Mouse (Mus musculus) MEL (cell line): ENCODE measurements around the gene Hnrnpll. TPM values are rescaled to one million over a fixed set of nuclear protein-coding genes. Genes with fewer than 3 reads are reported as not detected.
"Not testable (repeated sequence)": the region's sequence is repeated elsewhere in the genome, so short reads cannot be mapped to it uniquely, and the experiment has no call there.

Experiments used
- DNase-seq: peaks from one replicate; pipeline ENCODE4 v3.0.0; 2011; ENCODE audit warnings: low read depth, low spot score
- H3K27ac ChIP-seq: 2 replicates; pipeline ENCODE4 v1.5.1; 2012; ENCODE audit warnings: low read depth, mild to moderate bottlenecking, control low read depth, low read length, moderate library complexity; ENCODE audit not compliant: control insufficient read depth
- H3K27me3 ChIP-seq, 2 experiments: fragments of 150-350 bp in 1 of 2; sonication (generic) in 1 of 2; 2 replicates each; pipeline ENCODE4 v1.6.1; 2012; ENCODE audit warnings: low read length in 2 of 2, mild to moderate bottlenecking in 2 of 2, improper control_type of control experiment in 1 of 2, moderate library complexity in 1 of 2; ENCODE audit not compliant: insufficient read depth in 2 of 2, control insufficient read depth in 1 of 2
- H3K36me3 ChIP-seq, 2 experiments: 2 replicates each; pipeline ENCODE4 v1.6.1; 2012 to 2014; ENCODE audit warnings: low read length in 2 of 2, improper control_type of control experiment in 1 of 2, inconsistent platforms in 1 of 2, mild to moderate bottlenecking in 1 of 2; ENCODE audit not compliant: insufficient read depth in 2 of 2, control insufficient read depth in 1 of 2
- H3K4me1 ChIP-seq, 2 experiments: fragments of 150-350 bp in 1 of 2; sonication (generic) in 1 of 2; 2 replicates each; pipeline ENCODE4 v1.6.1; 2012; ENCODE audit warnings: low read length in 2 of 2, improper control_type of control experiment in 1 of 2, mild to moderate bottlenecking in 1 of 2; ENCODE audit not compliant: insufficient read depth in 2 of 2, control insufficient read depth in 1 of 2
- H3K4me3 ChIP-seq, 2 experiments: fragments of 150-350 bp in 1 of 2; sonication (generic) in 1 of 2; 2 replicates each; pipeline ENCODE4 v1.5.1; 2012; ENCODE audit warnings: low read depth in 2 of 2, low read length in 2 of 2, mild to moderate bottlenecking in 2 of 2, moderate library complexity in 2 of 2, control low read depth in 1 of 2, improper control_type of control experiment in 1 of 2; ENCODE audit not compliant: control insufficient read depth in 1 of 2, insufficient read depth in 1 of 2
- H3K79me2 ChIP-seq: 2 replicates; pipeline ENCODE4 v1.6.1; 2012; ENCODE audit warnings: mild to moderate bottlenecking, low read length, moderate library complexity; ENCODE audit not compliant: control insufficient read depth, poor library complexity, insufficient read depth
- H3K9ac ChIP-seq: 2 replicates; pipeline ENCODE4 v1.6.1; 2012; ENCODE audit warnings: low read depth, mild to moderate bottlenecking, control low read depth, low read length, moderate library complexity; ENCODE audit not compliant: control insufficient read depth, poor library complexity, severe bottlenecking
- H3K9me3 ChIP-seq: fragments of 150-350 bp; sonication (generic); replicated peaks from 2 replicates; pipeline ENCODE4 v1.6.1; 2012; ENCODE audit warnings: mild to moderate bottlenecking, low read length, improper control_type of control experiment, moderate library complexity; ENCODE audit not compliant: insufficient read depth
- BHLHE40 ChIP-seq: IDR thresholded peaks from 2 replicates; pipeline ENCODE4 v1.6.1; 2012; ENCODE audit warnings: low read depth, mild to moderate bottlenecking, inconsistent platforms, low read length, improper control_type of control experiment, borderline replicate concordance
- CHD1 ChIP-seq: IDR thresholded peaks from 2 replicates; pipeline ENCODE4 v1.6.1; 2012; ENCODE audit warnings: low read depth, mild to moderate bottlenecking, inconsistent platforms, low read length, improper control_type of control experiment
- CHD2 ChIP-seq: IDR thresholded peaks from 2 replicates; pipeline ENCODE4 v1.6.1; 2011; ENCODE audit warnings: low read length, improper control_type of control experiment
- CTCF ChIP-seq, 3 experiments: IDR thresholded peaks in 2 of 3; conservative IDR thresholded peaks in 1 of 3; 2 replicates each; pipeline ENCODE4 v1.5.1; 2011 to 2012; ENCODE audit warnings: low read length in 3 of 3, low read depth in 2 of 3, mild to moderate bottlenecking in 2 of 3, improper control_type of control experiment in 1 of 3, inconsistent platforms in 1 of 3, mixed read lengths in 1 of 3, moderate library complexity in 1 of 3; ENCODE audit not compliant: control insufficient read depth in 1 of 3, insufficient read depth in 1 of 3, poor library complexity in 1 of 3, severe bottlenecking in 1 of 3
- E2F4 ChIP-seq: IDR thresholded peaks from 2 replicates; pipeline ENCODE4 v1.6.1; 2011; ENCODE audit warnings: low read depth, low read length, improper control_type of control experiment, borderline replicate concordance
- ELF1 ChIP-seq: IDR thresholded peaks from 2 replicates; pipeline ENCODE4 v1.6.1; 2014; ENCODE audit warnings: low read depth, mild to moderate bottlenecking, inconsistent platforms, low read length, improper control_type of control experiment, moderate library complexity
- ETS1 ChIP-seq: IDR thresholded peaks from 2 replicates; pipeline ENCODE4 v1.6.1; 2012; ENCODE audit warnings: low read depth, mild to moderate bottlenecking, inconsistent platforms, low read length, improper control_type of control experiment, moderate library complexity
- GABPA ChIP-seq: IDR thresholded peaks from 2 replicates; pipeline ENCODE4 v1.6.1; 2012; ENCODE audit warnings: low read depth, mild to moderate bottlenecking, inconsistent platforms, low read length, improper control_type of control experiment, moderate library complexity
- MAX ChIP-seq: IDR thresholded peaks from 2 replicates; pipeline ENCODE4 v1.6.1; 2011; ENCODE audit warnings: low read length, improper control_type of control experiment
- MAZ ChIP-seq: IDR thresholded peaks from 2 replicates; pipeline ENCODE4 v1.6.1; 2012; ENCODE audit warnings: low read depth, mild to moderate bottlenecking, inconsistent platforms, low read length, improper control_type of control experiment
- MEF2A ChIP-seq: IDR thresholded peaks from 2 replicates; pipeline ENCODE4 v1.6.1; 2014; ENCODE audit warnings: low read depth, mild to moderate bottlenecking, inconsistent platforms, low read length, improper control_type of control experiment; ENCODE audit not compliant: poor library complexity, insufficient replicate concordance, severe bottlenecking; ENCODE audit errors: extremely low read depth
- MXI1 ChIP-seq: IDR thresholded peaks from 2 replicates; pipeline ENCODE4 v1.6.1; 2011; ENCODE audit warnings: mild to moderate bottlenecking, low read depth, low read length, improper control_type of control experiment
- MYC ChIP-seq: IDR thresholded peaks from 2 replicates; pipeline ENCODE4 v1.6.1; 2011; ENCODE audit warnings: low read depth, mild to moderate bottlenecking, low read length, improper control_type of control experiment, moderate library complexity
- POLR2A ChIP-seq, 2 experiments: IDR thresholded peaks; 2 replicates each; pipeline ENCODE4 v1.6.1; 2011 to 2012; ENCODE audit warnings: low read length in 2 of 2, mild to moderate bottlenecking in 2 of 2, control low read depth in 1 of 2, improper control_type of control experiment in 1 of 2, low read depth in 1 of 2, moderate library complexity in 1 of 2; ENCODE audit not compliant: control insufficient read depth in 1 of 2, insufficient read depth in 1 of 2, poor library complexity in 1 of 2
- RCOR1 ChIP-seq: IDR thresholded peaks from 2 replicates; pipeline ENCODE4 v1.6.1; 2012; ENCODE audit warnings: low read depth, mild to moderate bottlenecking, inconsistent platforms, low read length, improper control_type of control experiment
- TCF12 ChIP-seq: IDR thresholded peaks from 2 replicates; pipeline ENCODE4 v1.6.1; 2014; ENCODE audit warnings: low read depth, mild to moderate bottlenecking, inconsistent platforms, low read length, improper control_type of control experiment, moderate library complexity
- UBTF ChIP-seq: IDR thresholded peaks from 2 replicates; pipeline ENCODE4 v1.6.1; 2012; ENCODE audit warnings: low read depth, mild to moderate bottlenecking, inconsistent platforms, low read length, improper control_type of control experiment, moderate library complexity, borderline replicate concordance; ENCODE audit not compliant: insufficient read depth
- USF1 ChIP-seq: IDR thresholded peaks from 2 replicates; pipeline ENCODE4 v1.6.1; 2014; ENCODE audit warnings: low read depth, mild to moderate bottlenecking, inconsistent platforms, low read length, improper control_type of control experiment, moderate library complexity
- USF2 ChIP-seq, 2 experiments: IDR thresholded peaks; 2 replicates each; pipeline ENCODE4 v1.6.1; 2011 to 2012; ENCODE audit warnings: improper control_type of control experiment in 2 of 2, low read length in 2 of 2, borderline replicate concordance in 1 of 2, inconsistent platforms in 1 of 2, low read depth in 1 of 2, mild to moderate bottlenecking in 1 of 2; ENCODE audit not compliant: insufficient read depth in 1 of 2
- ZKSCAN1 ChIP-seq: IDR thresholded peaks from 2 replicates; pipeline ENCODE4 v1.6.1; 2012; ENCODE audit warnings: low read depth, mild to moderate bottlenecking, inconsistent platforms, low read length, improper control_type of control experiment, moderate library complexity
- polyA plus RNA-seq, 2 experiments: library from polyadenylated mRNA; stranded (reverse) in 1 of 2; unstranded in 1 of 2; fragments of >175 nt in 1 of 2; fragments of >200 nt in 1 of 2; gene quantifications; 2 replicates each; pipeline versions ENCODE4 v1.2.1 to v1.2.4; 2012; ENCODE audit warnings: low replicate concordance in 2 of 2, low read depth in 1 of 2; ENCODE audit not compliant: insufficient read length in 2 of 2, insufficient read depth in 1 of 2, missing spikeins in 1 of 2
- total RNA-seq: library from RNA; depleted of rRNA; stranded (reverse); fragments of 300-350 nt; gene quantifications from 2 replicates; pipeline ENCODE4 v1.2.3, GENCODE M21; 2012

Hnrnpll gene
- total and polyA plus RNA-seq, 3 experiments: 48.7 to 142 (median 77.7) TPM

GRCm38 (mm10) chr17:80053931-80054734, 8.0 kb downstream of the Hnrnpll start:
- Histone ChIP-seq H3K9me3 (no peaks in the 10 kb centered on the region), H3K27me3 (no peaks in the 10 kb centered on the region), H3K9ac (no peak overlapping the region), H3K27ac (no peak overlapping the region), H3K4me3 (no peak overlapping the region), H3K36me3 (peaks cover 19 to 34% of the 10 kb centered on the region in 2 experiments), H3K4me1 (peaks cover 9 to 10% of the 10 kb centered on the region in 2 experiments), H3K79me2 (peaks cover 45% of the 10 kb centered on the region)
- DNase-seq: no peak
- no peak for TF ChIP-seq CHD2
- no peak for TF ChIP-seq MYC
- TF ChIP-seq MEF2A: no peak
- TF ChIP-seq RCOR1: no peak
- TF ChIP-seq USF1: no peak
- TF ChIP-seq CTCF (IDR thresholded peaks at IDR 0.05 in 2 of 3, conservative IDR thresholded peaks at IDR 0.05 in 1 of 3; ENCODE audit: control insufficient read depth in 1 of 3, insufficient read depth in 1 of 3, low read depth in 2 of 3, low read length in 3 of 3, poor library complexity in 1 of 3, severe bottlenecking in 1 of 3): no peak
- TF ChIP-seq MAX: no peak
- TF ChIP-seq BHLHE40: no peak
- TF ChIP-seq POLR2A (IDR thresholded peaks at IDR 0.05; ENCODE audit: control insufficient read depth in 1 of 2, insufficient read depth in 1 of 2, low read depth in 1 of 2, low read length in 2 of 2, poor library complexity in 1 of 2): no peak
- no peak for TF ChIP-seq MXI1
- TF ChIP-seq TCF12: no peak
- no peak for TF ChIP-seq MAZ
- no peak for TF ChIP-seq USF2 (IDR thresholded peaks at IDR 0.05; ENCODE audit: borderline replicate concordance in 1 of 2, insufficient read depth in 1 of 2, low read depth in 1 of 2, low read length in 2 of 2)
- TF ChIP-seq ELF1: no peak
- no peak for TF ChIP-seq ZKSCAN1
- TF ChIP-seq CHD1: no peak
- no peak for TF ChIP-seq UBTF
- no peak for TF ChIP-seq E2F4
- TF ChIP-seq ETS1: no peak

- no peak for TF ChIP-seq GABPA
- TF ChIP-seq MYC: no peak
- Histone ChIP-seq H3K4me1 (no peaks in the 10 kb centered on the region), H3K27ac (no peak overlapping the region), H3K27me3 (no peaks in the 10 kb centered on the region), H3K79me2 (peaks cover 24% of the 10 kb centered on the region), H3K9ac (no peak overlapping the region), H3K4me3 (no peak overlapping the region), H3K9me3 (no peaks in the 10 kb centered on the region), H3K36me3 (peaks cover 0 to 47% of the 10 kb centered on the region in 2 experiments)
- no peak for DNase-seq
Observed at GRCm38 (mm10) chr17:80051682-80052081, 10.5 kb downstream of the Hnrnpll start.

- not testable (repeated sequence) for H3K27ac ChIP-seq, H3K9me3 ChIP-seq, DNase-seq, H3K9ac ChIP-seq, H3K4me1 ChIP-seq, H3K27me3 ChIP-seq, H3K4me3 ChIP-seq
- Histone ChIP-seq H3K79me2 (peaks cover 11% of the 10 kb centered on the region), H3K36me3 (peaks cover 0 to 53% of the 10 kb centered on the region in 2 experiments; a peak in 2 of 4 replicates)
Observed at GRCm38 (mm10) chr17:80049300-80049699, 12.8 kb downstream of the Hnrnpll start.
